Mouse (Mus musculus) hindbrain, embryonic 15.5 days (tissue): Measurements from ENCODE around the gene Irs1. TPM values are rescaled to one million over a fixed set of nuclear protein-coding genes. Genes with fewer than 3 reads are reported as not detected.
A peak's percentile ranks its signal among the peaks of the same experiment; 100 is the strongest.

Experiments used
- ATAC-seq: fragments of 200-750 bp; cut with Nextera tagmentation; 2 replicates; pipeline ENCODE4 v1.8.0; 2017; ENCODE audit warnings: low read depth, moderate number of reproducible peaks, moderate TSS enrichment; ENCODE audit not compliant: low FRiP score
- H3K27ac ChIP-seq: fragments of 300-500 bp; sonication (generic); replicated peaks from 2 replicates; pipeline ENCODE4 v1.5.1; 2015; ENCODE audit warnings: mild to moderate bottlenecking, inconsistent platforms
- H3K27me3 ChIP-seq: fragments of 300-500 bp; sonication (generic); 2 replicates; pipeline ENCODE4 v1.6.1; 2015; ENCODE audit warnings: control low read depth, inconsistent platforms
- H3K36me3 ChIP-seq: fragments of 300-500 bp; sonication (generic); 2 replicates; pipeline ENCODE4 v1.6.1; 2015; ENCODE audit warnings: control low read depth, inconsistent platforms
- H3K4me1 ChIP-seq: fragments of 300-500 bp; sonication (generic); replicated peaks from 2 replicates; pipeline ENCODE4 v1.6.1; 2015; ENCODE audit warnings: control low read depth, inconsistent platforms
- H3K4me2 ChIP-seq: fragments of 300-500 bp; sonication (generic); 2 replicates; pipeline ENCODE4 v1.6.1; 2015; ENCODE audit warnings: moderate library complexity, mild to moderate bottlenecking, inconsistent platforms
- H3K4me3 ChIP-seq: fragments of 300-500 bp; sonication (generic); 2 replicates; pipeline ENCODE4 v1.5.1; 2015; ENCODE audit warnings: mild to moderate bottlenecking, inconsistent platforms
- H3K9ac ChIP-seq: fragments of 300-500 bp; sonication (generic); 2 replicates; pipeline ENCODE4 v1.6.1; 2015; ENCODE audit warnings: inconsistent platforms
- H3K9me3 ChIP-seq: fragments of 300-500 bp; sonication (generic); 2 replicates; pipeline ENCODE4 v1.6.1; 2016; ENCODE audit warnings: control low read depth, inconsistent platforms
- WGBS: fragments of 180-500 bp; shearing (Covaris S2); methylation state at CpG from one replicate; pipeline ENCODE4 v1.1.7; 2015; 5-methylcytosine and 5-hydroxymethylcytosine counted together
- polyA plus RNA-seq: library from polyadenylated mRNA; unstranded; fragments of >200 nt; fragmentation: Nextera tagmentation; extraction: Ambion mirVana; gene quantifications from 2 replicates; pipeline ENCODE4 v1.2.1, GENCODE M21; 2015

Irs1 gene
- polyA plus RNA-seq, 1 experiment from 2014 or later: 9.0 TPM

DNA sequence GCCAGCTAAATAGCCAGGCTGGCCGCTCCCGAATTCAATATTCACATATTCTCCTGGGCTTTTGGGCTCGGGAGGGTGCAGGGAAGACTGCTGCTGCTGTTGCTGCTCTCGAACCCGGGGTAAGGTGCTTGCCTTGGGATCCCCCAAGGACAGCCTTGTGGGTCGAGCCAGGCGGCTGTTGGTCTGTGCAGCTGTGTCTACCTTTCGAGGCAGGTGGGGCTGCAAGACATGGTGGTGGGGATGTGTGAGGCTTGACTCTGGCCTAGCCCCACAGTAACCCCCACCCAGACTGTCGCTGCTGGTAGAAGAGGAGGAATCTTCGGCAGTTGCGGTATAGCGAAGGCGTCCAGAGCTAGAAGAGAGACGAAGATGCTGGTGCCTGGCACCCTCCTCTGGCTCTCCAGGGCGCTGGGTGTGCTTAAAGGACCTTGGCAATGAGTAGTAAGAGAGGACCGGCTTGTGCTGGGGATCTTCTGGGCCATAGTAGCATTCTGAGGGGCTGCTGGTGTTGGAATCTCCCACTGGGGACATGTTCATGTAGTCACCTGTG, 3.4 kb downstream of the Irs1 start:
- peak overlapping the region; percentile 83 for H3K4me3 ChIP-seq
- no peaks in the 10 kb centered on the region for H3K9me3 ChIP-seq
- peak overlapping the region; percentile 91 for H3K4me2 ChIP-seq
- no peak for ATAC-seq
- 86% methylated on average over 16 of the region's 16 CpGs for WGBS
- peak overlapping the region; percentile 33; the same call in 1 of the 2 replicates for H3K9ac ChIP-seq
- H3K4me1 ChIP-seq: peaks cover 70% of the 10 kb centered on the region
- 0 out of 2 replicates have a peak, but pooled peaks cover 4% of the 10 kb centered on the region for H3K36me3 ChIP-seq
- H3K27me3 ChIP-seq: no peaks in the 10 kb centered on the region
- H3K27ac ChIP-seq: no peak overlapping the region

DNA sequence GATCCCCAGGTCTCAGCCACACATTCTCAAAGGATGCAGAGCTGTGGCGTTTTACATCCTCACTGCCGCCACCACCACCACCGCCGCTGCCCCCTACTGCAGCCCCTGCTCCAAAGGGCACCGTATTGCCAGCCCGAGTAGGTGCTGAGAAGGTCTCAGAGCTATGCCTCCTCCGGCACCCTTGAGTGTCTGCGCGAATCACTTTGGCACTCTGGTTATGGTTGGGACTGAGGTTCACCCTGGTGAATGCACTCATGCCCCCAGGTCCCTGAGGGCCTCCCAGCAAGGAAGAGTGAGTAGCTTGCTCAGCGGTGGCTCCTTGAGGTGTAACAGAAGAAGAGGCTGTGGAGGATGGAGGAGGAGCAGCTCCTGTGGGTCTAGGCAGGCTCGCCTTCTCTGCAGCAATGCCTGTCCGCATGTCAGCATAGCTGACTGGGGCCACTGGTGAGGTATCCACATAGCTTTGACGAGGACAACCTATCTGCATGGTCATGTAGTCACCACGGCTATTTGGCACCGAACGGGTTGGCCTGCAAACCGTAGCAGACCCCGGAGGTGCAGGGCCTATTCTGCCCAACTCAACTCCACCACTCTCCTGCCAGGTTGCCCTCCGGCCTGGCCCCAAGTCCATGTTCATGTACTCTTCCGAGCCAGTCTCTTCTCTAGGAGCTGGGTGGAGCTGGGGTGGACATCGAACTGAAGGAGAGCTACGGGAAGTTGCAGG, 4.0 kb downstream of the Irs1 start:
- Histone ChIP-seq H3K4me1 (peaks cover 70% of the 10 kb centered on the region), H3K9ac (peak overlapping the region; percentile 33), H3K9me3 (no peaks in the 10 kb centered on the region), H3K36me3 (0 out of 2 replicates have a peak, but pooled peaks cover 4% of the 10 kb centered on the region), H3K27ac (no peak overlapping the region; the same call in 1 of the 2 replicates), H3K4me3 (peak overlapping the region; percentile 83), H3K27me3 (no peaks in the 10 kb centered on the region), H3K4me2 (peak overlapping the region; percentile 91)
- no peak for ATAC-seq
- WGBS: 52% methylated on average over 22 of the region's 22 CpGs

- WGBS: 12% methylated on average over 15 of the region's 15 CpGs
- peak overlapping the region; percentile 91 for H3K4me2 ChIP-seq
- 0 out of 2 replicates have a peak, but pooled peaks cover 4% of the 10 kb centered on the region for H3K36me3 ChIP-seq
- H3K4me1 ChIP-seq: peaks cover 70% of the 10 kb centered on the region
- H3K27me3 ChIP-seq: no peaks in the 10 kb centered on the region
- H3K9me3 ChIP-seq: no peaks in the 10 kb centered on the region
- peak overlapping the region; percentile 83 for H3K4me3 ChIP-seq
- H3K9ac ChIP-seq: peak overlapping the region; percentile 33
- ATAC-seq: no peak
- H3K27ac ChIP-seq: peak overlapping the region; percentile 52
Observed at GRCm38 (mm10) chr1:82286190-82287051, 4.8 kb downstream of the Irs1 start.

GRCm38 (mm10) chr1:82285461-82286189, 5.6 kb downstream of the Irs1 start:
- H3K4me1 ChIP-seq: peaks cover 70% of the 10 kb centered on the region

DNA sequence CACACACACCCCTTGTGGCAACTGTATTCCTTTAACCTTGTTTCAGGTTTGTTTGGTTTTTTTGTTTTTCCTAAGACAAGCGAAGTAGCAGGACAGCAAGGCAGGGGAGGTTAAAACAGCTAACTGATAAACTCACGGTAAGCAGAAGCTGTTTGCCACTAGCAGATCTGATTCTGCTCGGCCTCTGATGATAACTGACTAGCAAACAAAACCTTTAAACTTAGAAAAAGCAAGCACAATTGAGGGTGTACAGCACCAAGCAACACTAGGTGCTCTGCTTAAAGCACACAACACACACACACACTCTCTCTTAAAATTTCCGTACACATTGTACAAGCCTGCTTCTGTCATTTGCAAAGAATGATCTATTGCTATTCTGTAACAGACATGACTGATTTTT, 6.8 kb downstream of the Irs1 start:
- Histone ChIP-seq H3K36me3 (0 out of 2 replicates have a peak, but pooled peaks cover 4% of the 10 kb centered on the region), H3K4me3 (peak overlapping the region; percentile 83), H3K4me1 (peaks cover 68% of the 10 kb centered on the region), H3K9ac (peak overlapping the region; percentile 66), H3K4me2 (peak overlapping the region; percentile 91), H3K27me3 (no peaks in the 10 kb centered on the region), H3K9me3 (no peaks in the 10 kb centered on the region), H3K27ac (peak overlapping the region; percentile 95)
- WGBS: 19% methylated on average over 4 of the region's 4 CpGs
- ATAC-seq: no peak

More at GRCm38 (mm10) chr1:82285461-82286189, 5.6 kb downstream of the Irs1 start:
- peak overlapping the region; percentile 33 for H3K9ac ChIP-seq
- ATAC-seq: no peak
- H3K27me3 ChIP-seq: no peaks in the 10 kb centered on the region
- 9% methylated on average over 5 of the region's 5 CpGs for WGBS
- peak overlapping the region; percentile 91 for H3K4me2 ChIP-seq
- H3K36me3 ChIP-seq: 0 out of 2 replicates have a peak, but pooled peaks cover 4% of the 10 kb centered on the region
- no peaks in the 10 kb centered on the region for H3K9me3 ChIP-seq
- H3K27ac ChIP-seq: peak overlapping the region; percentile 52; the same call in 1 of the 2 replicates
- H3K4me3 ChIP-seq: peak overlapping the region; percentile 83

- 0 out of 2 replicates have a peak, but pooled peaks cover 4% of the 10 kb centered on the region for H3K36me3 ChIP-seq
- no peak for ATAC-seq
- H3K27ac ChIP-seq: peak overlapping the region; percentile 95
- WGBS: 0% methylated on average over 1 of the region's 1 CpGs
- peak overlapping the region; percentile 83 for H3K4me3 ChIP-seq
- peak overlapping the region; percentile 66 for H3K9ac ChIP-seq
- H3K27me3 ChIP-seq: no peaks in the 10 kb centered on the region
- H3K4me1 ChIP-seq: peaks cover 63% of the 10 kb centered on the region
- no peaks in the 10 kb centered on the region for H3K9me3 ChIP-seq
- H3K4me2 ChIP-seq: peak overlapping the region; percentile 91
Observed at GRCm38 (mm10) chr1:82283901-82284301, 7.3 kb downstream of the Irs1 start.

- Histone ChIP-seq H3K4me1 (peaks cover 55% of the 10 kb centered on the region), H3K36me3 (0 out of 2 replicates have a peak, but pooled peaks cover under 1% of the 10 kb centered on the region), H3K27me3 (no peaks in the 10 kb centered on the region), H3K4me2 (peak overlapping the region; percentile 91), H3K27ac (peak overlapping the region; percentile 95), H3K4me3 (peak overlapping the region; percentile 83), H3K9ac (peak overlapping the region; percentile 66), H3K9me3 (no peaks in the 10 kb centered on the region)
- peak; percentile 99 for ATAC-seq
- under 1% methylated on average over 35 of the region's 35 CpGs for WGBS
Observed at GRCm38 (mm10) chr1:82282992-82283611, 8.1 kb downstream of the Irs1 start.

DNA sequence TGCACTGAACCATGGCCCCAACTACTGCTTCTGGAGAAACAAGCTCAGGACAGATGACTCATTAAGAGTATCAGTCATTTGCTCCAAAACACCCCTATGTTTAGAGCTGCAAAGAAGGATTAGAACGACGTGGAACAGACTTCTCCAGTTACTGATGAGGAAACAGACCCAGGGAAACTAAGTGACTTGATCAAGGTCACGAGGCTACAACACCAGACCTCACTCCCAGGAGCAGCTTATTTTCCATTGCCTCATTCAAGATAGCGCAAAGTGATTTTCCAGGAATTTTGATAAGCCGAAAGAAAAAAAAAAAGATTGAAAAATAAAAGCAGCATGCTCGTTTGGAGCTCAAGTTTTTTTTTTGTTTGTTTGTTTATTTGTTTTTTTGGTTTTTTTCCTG, 9.4 kb downstream of the Irs1 start:
- peaks cover 42% of the 10 kb centered on the region for H3K4me1 ChIP-seq
- peaks cover 11% of the 10 kb centered on the region for H3K36me3 ChIP-seq
- ATAC-seq: no peak
- H3K4me2 ChIP-seq: no peak overlapping the region
- H3K27ac ChIP-seq: no peak overlapping the region
- no peaks in the 10 kb centered on the region for H3K9me3 ChIP-seq
- 86% methylated on average over 6 of the region's 6 CpGs for WGBS
- no peaks in the 10 kb centered on the region for H3K27me3 ChIP-seq
- H3K4me3 ChIP-seq: no peak overlapping the region
- no peak overlapping the region for H3K9ac ChIP-seq

DNA sequence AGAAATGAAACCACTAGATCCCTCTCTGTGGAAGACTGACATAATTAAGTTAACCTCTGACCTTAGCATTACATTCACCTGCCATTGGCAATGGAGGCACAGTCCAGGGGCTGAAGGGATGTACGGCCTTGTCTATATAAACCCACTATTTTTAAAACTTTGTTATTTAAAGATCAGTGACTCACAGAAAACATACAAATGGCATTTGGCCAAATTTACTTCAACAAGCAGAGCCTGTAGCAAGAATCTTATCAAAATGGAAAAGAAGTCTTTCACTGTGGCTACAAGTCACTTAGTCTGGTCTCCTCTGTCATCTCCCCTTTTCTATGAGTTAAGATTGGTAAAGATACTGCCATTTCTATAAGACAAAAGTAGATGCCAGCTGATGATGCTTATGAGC, 11.4 kb downstream of the Irs1 start:
- H3K27ac ChIP-seq: no peak overlapping the region
- no peak overlapping the region for H3K4me2 ChIP-seq
- WGBS: 78% methylated on average over 1 of the region's 1 CpGs
- H3K9ac ChIP-seq: no peak overlapping the region
- no peaks in the 10 kb centered on the region for H3K27me3 ChIP-seq
- H3K4me1 ChIP-seq: peaks cover 23% of the 10 kb centered on the region
- no peak for ATAC-seq
- H3K9me3 ChIP-seq: no peaks in the 10 kb centered on the region
- H3K36me3 ChIP-seq: peaks cover 15% of the 10 kb centered on the region
- H3K4me3 ChIP-seq: no peak overlapping the region

DNA sequence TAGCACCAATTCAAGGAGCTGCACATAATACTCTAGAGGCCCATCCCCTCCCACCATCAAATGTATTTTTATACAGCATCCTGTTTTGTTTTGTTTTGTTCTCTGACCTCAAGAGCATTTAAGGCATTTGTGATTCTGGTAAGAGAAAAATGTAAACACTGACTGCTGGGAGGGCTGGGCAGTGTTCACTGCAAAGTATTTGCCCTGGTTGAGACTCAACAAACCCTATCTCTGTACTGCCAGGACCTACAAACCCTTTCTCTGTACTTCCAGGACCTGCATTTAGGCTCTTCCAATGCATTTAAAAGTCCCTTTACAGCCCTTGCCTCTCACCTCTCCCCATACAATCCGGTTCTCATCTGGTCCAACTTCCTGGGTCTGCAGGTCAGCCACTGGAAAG, 16.9 kb downstream of the Irs1 start:
- H3K4me2 ChIP-seq: no peak overlapping the region
- peaks cover 15% of the 10 kb centered on the region for H3K36me3 ChIP-seq
- 24% methylated on average over 1 of the region's 1 CpGs for WGBS
- H3K9ac ChIP-seq: no peak overlapping the region
- H3K9me3 ChIP-seq: no peaks in the 10 kb centered on the region
- no peaks in the 10 kb centered on the region for H3K27me3 ChIP-seq
- ATAC-seq: no peak
- no peak overlapping the region for H3K27ac ChIP-seq
- H3K4me3 ChIP-seq: no peak overlapping the region
- H3K4me1 ChIP-seq: peaks cover 6% of the 10 kb centered on the region; the same call in 1 of the 2 replicates

DNA sequence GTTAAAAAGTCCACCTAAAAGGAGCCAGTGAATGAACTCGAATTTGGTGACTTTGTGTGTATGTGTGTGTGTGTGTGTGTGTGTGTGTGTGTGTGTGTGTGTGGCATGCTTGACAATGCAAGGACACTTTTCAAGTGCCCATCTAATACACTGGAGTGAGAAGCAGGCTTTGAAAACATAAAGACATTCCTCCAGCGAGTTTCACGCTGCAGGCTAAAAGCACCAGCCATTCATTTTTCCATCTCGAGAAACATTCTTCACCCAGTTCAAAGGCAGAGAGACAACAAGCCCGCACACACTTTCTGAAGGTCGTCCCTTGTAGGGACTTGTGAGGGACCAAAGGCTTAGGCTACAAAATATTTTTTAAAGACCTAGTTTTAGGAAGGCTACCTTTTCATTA, 17.7 kb downstream of the Irs1 start:
- H3K4me2 ChIP-seq: no peak overlapping the region
- H3K4me3 ChIP-seq: no peak overlapping the region
- H3K36me3 ChIP-seq: peaks cover 15% of the 10 kb centered on the region
- WGBS: 16% methylated on average over 6 of the region's 6 CpGs
- peaks cover 6% of the 10 kb centered on the region; the same call in 1 of the 2 replicates for H3K4me1 ChIP-seq
- H3K27me3 ChIP-seq: no peaks in the 10 kb centered on the region
- H3K9me3 ChIP-seq: no peaks in the 10 kb centered on the region
- H3K9ac ChIP-seq: no peak overlapping the region
- H3K27ac ChIP-seq: no peak overlapping the region
- ATAC-seq: no peak
